In the genomic region with DNA sequence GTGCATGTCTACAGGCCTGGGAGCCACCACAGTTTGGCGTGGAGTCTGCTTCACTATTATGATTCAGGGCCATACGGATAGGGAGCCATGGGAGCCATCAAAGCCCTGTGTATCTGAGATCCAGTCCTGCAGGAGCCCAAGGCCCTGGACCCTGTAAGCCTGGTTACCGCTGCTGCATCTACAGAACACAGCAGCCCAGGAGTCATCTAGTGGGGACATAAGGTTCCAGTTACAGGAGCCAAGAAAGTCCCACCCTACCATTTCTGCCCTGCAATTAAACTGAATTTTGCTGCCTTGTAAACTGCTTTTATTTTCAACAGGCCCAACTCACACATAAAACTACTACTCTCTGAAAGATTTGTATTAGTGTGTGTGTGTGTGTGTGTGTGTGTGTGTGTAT, we compare ENCODE assay signal across 19 mouse cellular contexts.
"Had no signal": no experiment of that assay in that cellular context is flagged by ENCODE, and none has a peak within 500 bp of the region (broad histone marks: within the 10 kb centered on the region; RNA-seq: fewer than 3 reads in every experiment).

No protein-coding gene starts in this region.

- H3K27ac ChIP-seq: midbrain, embryonic 10.5 days; midbrain, embryonic 12.5 days; neural tube, embryonic 13.5 days; neural tube, embryonic 15.5 days had no signal

- H3K9me3 ChIP-seq: midbrain, embryonic 10.5 days; midbrain, embryonic 12.5 days; neural tube, embryonic 13.5 days; neural tube, embryonic 15.5 days had no signal

- H3K4me2 ChIP-seq: lung, embryonic 14.5 days; midbrain, embryonic 12.5 days; neural tube, embryonic 13.5 days; neural tube, embryonic 15.5 days had no signal

- ATAC-seq: midbrain, embryonic 16.5 days had no signal

- DNase-seq: lung, adult 18-20 months; lung, embryonic 14.5 days; lung, postnatal 10 days; lung, postnatal 4 days; midbrain, embryonic 14.5 days; retina, postnatal 1 day; right cerebral cortex, adult 18-20 months; right cerebral cortex, postnatal 25 days; right cerebral cortex, postnatal 4 days; spleen, adult 18-20 months; thymus, adult 18-20 months; thymus, postnatal 14 days; thymus, postnatal 36 days had no signal

- H3K4me1 ChIP-seq: midbrain, embryonic 10.5 days; midbrain, embryonic 12.5 days; neural tube, embryonic 13.5 days; neural tube, embryonic 15.5 days had no signal

- H3K9ac ChIP-seq: lung, embryonic 14.5 days; midbrain, embryonic 12.5 days; neural tube, embryonic 13.5 days; neural tube, embryonic 15.5 days had no signal

- H3K4me3 ChIP-seq: midbrain, embryonic 10.5 days; midbrain, embryonic 12.5 days; myocyte; neural tube, embryonic 13.5 days; neural tube, embryonic 15.5 days had no signal

- H3K27me3 ChIP-seq: midbrain, embryonic 12.5 days; neural tube, embryonic 13.5 days; neural tube, embryonic 15.5 days had no signal
